Mouse (Mus musculus) stomach, embryonic 14.5 days (tissue): ENCODE data around the gene Ndufa3. TPM values are rescaled to one million over a fixed set of nuclear protein-coding genes. Genes with fewer than 3 reads are reported as not detected.
A peak's percentile ranks its signal among the peaks of the same experiment; 100 is the strongest.
"Not testable (repeated sequence)": the region's sequence is repeated elsewhere in the genome, so short reads cannot be mapped to it uniquely, and the experiment has no call there.

Experiments
- ATAC-seq: fragments of 200-750 bp; cut with Nextera tagmentation; 2 replicates; pipeline ENCODE4 v1.8.0; 2017; ENCODE audit warnings: low read depth, moderate TSS enrichment; ENCODE audit not compliant: insufficient number of reproducible peaks, insufficient read depth, low FRiP score
- H3K27ac ChIP-seq: fragments of 300-500 bp; sonication (generic); 2 replicates; pipeline ENCODE4 v1.5.1; 2014; ENCODE audit warnings: mild to moderate bottlenecking, low read length, moderate library complexity, mixed read lengths
- H3K27me3 ChIP-seq: fragments of 300-500 bp; sonication (generic); 2 replicates; pipeline ENCODE4 v1.6.1; 2014; ENCODE audit warnings: low read length, control low read depth, mixed read lengths; ENCODE audit not compliant: control insufficient read depth, insufficient read depth
- H3K36me3 ChIP-seq: fragments of 300-500 bp; sonication (generic); 2 replicates; pipeline ENCODE4 v1.6.1; 2014; ENCODE audit warnings: mild to moderate bottlenecking, control low read depth, low read length, moderate library complexity, mixed read lengths; ENCODE audit not compliant: control insufficient read depth, insufficient read depth
- H3K4me1 ChIP-seq: fragments of 300-500 bp; sonication (generic); 2 replicates; pipeline ENCODE4 v1.6.1; 2014; ENCODE audit warnings: low read length, control low read depth, mixed read lengths; ENCODE audit not compliant: control insufficient read depth, insufficient read depth
- H3K4me2 ChIP-seq: fragments of 300-500 bp; sonication (generic); replicated peaks from 2 replicates; pipeline ENCODE4 v1.6.1; 2014; ENCODE audit warnings: low read depth, low read length, control low read depth
- H3K4me3 ChIP-seq: fragments of 300-500 bp; sonication (generic); 2 replicates; pipeline ENCODE4 v1.5.1; 2014; ENCODE audit warnings: low read depth, low read length, control low read depth
- H3K9ac ChIP-seq: fragments of 300-500 bp; sonication (generic); replicated peaks from 2 replicates; pipeline ENCODE4 v1.6.1; 2014; ENCODE audit warnings: low read depth, mild to moderate bottlenecking, control low read depth, low read length, moderate library complexity, mixed read lengths
- H3K9me3 ChIP-seq: fragments of 300-500 bp; sonication (generic); 2 replicates; pipeline ENCODE4 v1.6.1; 2016; ENCODE audit warnings: low read depth, low read length, control low read depth; ENCODE audit not compliant: control insufficient read depth
- WGBS: fragments of 180-500 bp; shearing (Covaris S2); extraction: QIAGEN DNeasy Blood & Tissue Kit; methylation state at CpG from one replicate; pipeline ENCODE4 v1.1.7; 2014; 5-methylcytosine and 5-hydroxymethylcytosine counted together
- polyA plus RNA-seq: library from polyadenylated mRNA; unstranded; fragments of >200 nt; fragmentation: Nextera tagmentation; extraction: Ambion mirVana; gene quantifications from 2 replicates; pipeline ENCODE4 v1.2.1, GENCODE M21; 2014

The Ndufa3 gene
- polyA plus RNA-seq, 1 experiment from 2014 or later, result 630 TPM

- H3K36me3 ChIP-seq, ATAC-seq, H3K9ac ChIP-seq, H3K4me1 ChIP-seq, H3K4me3 ChIP-seq, H3K9me3 ChIP-seq, H3K27me3 ChIP-seq, H3K27ac ChIP-seq, H3K4me2 ChIP-seq: not testable (repeated sequence)
- WGBS, result 62% methylated on average over 1 of the region's 1 CpGs
These were observed 19.4 kb upstream of the Ndufa3 start for GRCm38 (mm10) chr7:3597755-3598154.

GRCm38 (mm10) chr7:3601119-3601518 is 16.1 kb upstream of the Ndufa3 start:
- no peaks in the 10 kb centered on the region for H3K9me3 ChIP-seq
- no peak overlapping the region for H3K27ac ChIP-seq
- no peak overlapping the region for H3K9ac ChIP-seq
- H3K27me3 ChIP-seq, result no peaks in the 10 kb centered on the region
- no peaks in the 10 kb centered on the region for H3K4me1 ChIP-seq
- H3K36me3 ChIP-seq, result no peaks in the 10 kb centered on the region
- no peak overlapping the region for H3K4me3 ChIP-seq
- no peak overlapping the region for H3K4me2 ChIP-seq
- no peak for ATAC-seq
- 16% methylated on average over 4 of the region's 4 CpGs for WGBS

GRCm38 (mm10) chr7:3606798-3607197 is 10.4 kb upstream of the Ndufa3 start:
- Histone ChIP-seq H3K27ac (no peak overlapping the region), H3K36me3 (no peaks in the 10 kb centered on the region), H3K4me2 (no peak overlapping the region), H3K9ac (no peak overlapping the region), H3K4me3 (no peak overlapping the region), H3K27me3 (no peaks in the 10 kb centered on the region), H3K9me3 (no peaks in the 10 kb centered on the region), H3K4me1 (no peaks in the 10 kb centered on the region)
- ATAC-seq, result 0 out of 2 replicates have a peak, but pooled peaks have one; percentile 54
- 23% methylated on average over 2 of the region's 2 CpGs for WGBS

- Histone ChIP-seq H3K4me2 (no peak overlapping the region), H3K27me3 (no peaks in the 10 kb centered on the region), H3K9me3 (no peaks in the 10 kb centered on the region), H3K4me3 (no peak overlapping the region), H3K36me3 (no peaks in the 10 kb centered on the region), H3K27ac (no peak overlapping the region), H3K4me1 (no peaks in the 10 kb centered on the region), H3K9ac (no peak overlapping the region)
- no peak for ATAC-seq
- WGBS, result 81% methylated on average over 6 of the region's 6 CpGs
These were observed 9.8 kb upstream of the Ndufa3 start for GRCm38 (mm10) chr7:3607391-3607790.

- no peaks in the 10 kb centered on the region for H3K9me3 ChIP-seq
- H3K27me3 ChIP-seq, result no peaks in the 10 kb centered on the region
- no peak overlapping the region for H3K9ac ChIP-seq
- H3K4me2 ChIP-seq, result no peak overlapping the region
- H3K27ac ChIP-seq, result no peak overlapping the region
- WGBS, result 94% methylated on average over 3 of the region's 3 CpGs
- ATAC-seq, result no peak
- H3K36me3 ChIP-seq, result no peaks in the 10 kb centered on the region
- no peak overlapping the region for H3K4me3 ChIP-seq
- H3K4me1 ChIP-seq, result no peaks in the 10 kb centered on the region
These were observed 8.5 kb upstream of the Ndufa3 start for GRCm38 (mm10) chr7:3608668-3609067.

- no peaks in the 10 kb centered on the region for H3K4me1 ChIP-seq
- H3K27ac ChIP-seq, result no peak overlapping the region
- no peak overlapping the region for H3K4me3 ChIP-seq
- no peak overlapping the region for H3K9ac ChIP-seq
- no peaks in the 10 kb centered on the region for H3K36me3 ChIP-seq
- WGBS, result 54% methylated on average over 3 of the region's 3 CpGs
- no peak overlapping the region for H3K4me2 ChIP-seq
- H3K27me3 ChIP-seq, result no peaks in the 10 kb centered on the region
- no peaks in the 10 kb centered on the region for H3K9me3 ChIP-seq
- no peak for ATAC-seq
These were observed 8.1 kb upstream of the Ndufa3 start for GRCm38 (mm10) chr7:3609082-3609481.

DNA sequence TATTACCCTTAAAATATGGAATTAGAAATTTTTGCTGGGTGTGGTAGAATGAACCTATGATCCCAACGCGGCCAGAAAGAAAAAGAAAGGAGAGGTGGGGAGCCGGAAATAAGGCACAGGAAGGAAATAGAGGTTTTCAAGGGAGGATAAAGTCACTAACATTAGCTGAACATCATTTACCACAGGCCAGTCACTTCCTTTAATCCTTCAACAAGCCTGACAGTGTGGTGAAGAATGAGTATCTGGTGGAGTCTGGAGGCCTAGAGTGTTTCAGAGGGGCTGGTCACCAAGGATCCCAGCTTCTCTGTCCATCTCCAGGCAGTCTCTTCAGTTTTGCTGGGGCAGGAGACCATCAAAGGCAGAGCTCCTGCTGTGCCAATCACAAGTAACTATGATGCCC is 6.7 kb upstream of the Ndufa3 start:
- no peaks in the 10 kb centered on the region for H3K27me3 ChIP-seq
- WGBS, result 89% methylated on average over 3 of the region's 3 CpGs
- H3K4me1 ChIP-seq, result no peaks in the 10 kb centered on the region
- no peak overlapping the region for H3K4me2 ChIP-seq
- H3K9me3 ChIP-seq, result no peaks in the 10 kb centered on the region
- no peak overlapping the region for H3K27ac ChIP-seq
- H3K4me3 ChIP-seq, result no peak overlapping the region
- H3K36me3 ChIP-seq, result no peaks in the 10 kb centered on the region
- no peak for ATAC-seq
- H3K9ac ChIP-seq, result no peak overlapping the region

DNA sequence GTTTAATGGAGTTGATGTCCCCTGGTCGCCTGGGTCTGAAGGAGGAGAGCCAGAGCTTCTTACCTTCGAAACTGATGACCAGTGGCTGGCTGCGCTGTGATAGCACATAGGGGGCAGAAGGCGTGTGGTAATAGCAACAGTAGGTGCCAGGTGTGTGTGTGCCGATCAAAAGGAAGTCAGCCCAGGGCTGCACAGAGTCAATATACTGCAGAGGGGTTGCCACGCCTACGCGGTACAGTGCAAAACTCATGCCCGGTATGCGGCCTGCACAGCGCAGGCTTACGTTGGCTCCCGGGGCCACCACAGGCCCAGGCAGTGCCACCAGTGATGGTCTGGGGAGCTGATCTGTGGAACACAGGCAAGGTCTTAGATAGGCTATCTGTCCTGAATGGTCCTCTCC is 6.2 kb upstream of the Ndufa3 start:
- H3K4me3 ChIP-seq, result no peak overlapping the region
- H3K4me2 ChIP-seq, result no peak overlapping the region
- H3K9me3 ChIP-seq, result no peaks in the 10 kb centered on the region
- no peaks in the 10 kb centered on the region for H3K27me3 ChIP-seq
- no peak overlapping the region for H3K27ac ChIP-seq
- H3K36me3 ChIP-seq, result no peaks in the 10 kb centered on the region
- 82% methylated on average over 13 of the region's 13 CpGs for WGBS
- H3K4me1 ChIP-seq, result no peaks in the 10 kb centered on the region
- H3K9ac ChIP-seq, result no peak overlapping the region
- ATAC-seq, result peak; percentile 80

GRCm38 (mm10) chr7:3614021-3614420 is 3.2 kb upstream of the Ndufa3 start:
- Histone ChIP-seq H3K4me2 (no peak overlapping the region), H3K9ac (no peak overlapping the region), H3K4me3 (no peak overlapping the region), H3K27me3 (no peaks in the 10 kb centered on the region), H3K27ac (no peak overlapping the region), H3K36me3 (peaks cover under 1% of the 10 kb centered on the region; the same call in 1 of the 2 replicates), H3K9me3 (no peaks in the 10 kb centered on the region), H3K4me1 (no peaks in the 10 kb centered on the region)
- ATAC-seq, result no peak
- 82% methylated on average over 3 of the region's 3 CpGs for WGBS
